Mouse (Mus musculus): ENCODE measurements around the gene P2rx5. TPM values are rescaled to one million over a fixed set of nuclear protein-coding genes. Genes with fewer than 3 reads are reported as not detected.

P2rx5 gene
- total RNA-seq, 2 experiments from 2014 or later = 1.8 to 3.0 TPM

DNA sequence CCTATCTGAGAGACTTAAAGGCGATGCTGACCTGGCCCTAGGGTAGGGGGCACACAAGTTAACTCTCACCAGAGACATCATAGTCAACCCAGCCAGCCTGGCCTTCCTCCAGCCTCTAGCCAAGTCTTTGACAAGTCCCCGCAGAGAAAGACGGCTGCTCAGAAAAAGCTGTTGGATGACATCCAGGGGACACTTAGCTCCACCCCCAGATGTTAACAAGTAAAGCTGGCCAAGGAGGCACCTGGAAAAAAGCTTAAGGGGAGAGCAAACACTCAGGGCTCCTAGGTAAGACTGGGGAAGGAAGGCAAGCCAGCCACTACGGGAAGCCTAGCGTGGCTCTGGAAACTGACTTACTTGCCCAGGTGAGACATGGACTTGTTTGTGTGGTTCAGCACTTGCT is 12.0 kb downstream of the P2rx5 start:
- no peak for DNase-seq (ENCODE audit: low spot score in 2 of 2)

DNA sequence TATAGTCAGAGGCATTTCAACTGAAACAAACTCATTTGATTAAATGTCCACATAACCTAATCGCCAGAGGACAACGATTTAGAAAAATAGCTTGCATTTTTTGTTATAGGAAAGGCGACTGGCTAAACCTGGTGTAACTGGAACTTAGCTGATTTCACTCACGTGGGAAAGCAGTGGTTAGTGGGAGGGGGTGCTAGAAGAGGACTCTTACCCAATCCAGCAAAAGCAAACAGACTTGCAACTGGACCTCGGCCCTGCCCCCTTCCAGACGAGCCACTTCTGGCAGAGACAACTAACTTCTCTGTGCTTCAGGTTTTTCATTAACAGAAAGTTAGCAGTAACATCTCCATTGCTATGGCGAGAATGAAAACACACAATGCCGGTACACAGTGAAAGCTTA is 15.4 kb downstream of the P2rx5 start:
- no peak for DNase-seq (ENCODE audit: low spot score in 2 of 2)

DNA sequence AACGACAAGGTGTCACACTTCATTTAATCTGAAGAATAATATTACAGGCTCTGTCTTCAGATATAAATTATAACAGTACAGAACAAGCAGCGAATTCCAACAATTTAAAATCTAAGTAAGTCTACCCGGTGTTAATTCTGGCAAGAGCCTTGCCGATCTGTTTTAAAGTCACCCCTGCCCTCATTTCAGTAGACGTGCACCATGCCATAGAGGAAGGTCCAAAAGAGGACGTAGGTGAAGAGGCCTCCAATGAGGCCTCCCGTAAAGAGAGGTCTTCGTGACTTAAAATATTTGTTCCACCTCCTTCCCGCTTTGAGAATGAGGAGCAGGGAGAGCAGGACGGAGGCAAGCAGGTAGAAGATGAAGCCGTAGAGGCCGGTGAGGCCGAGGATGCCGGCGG is 16.0 kb downstream of the P2rx5 start:
- DNase-seq (ENCODE audit: low spot score in 2 of 2) = no peak

DNA sequence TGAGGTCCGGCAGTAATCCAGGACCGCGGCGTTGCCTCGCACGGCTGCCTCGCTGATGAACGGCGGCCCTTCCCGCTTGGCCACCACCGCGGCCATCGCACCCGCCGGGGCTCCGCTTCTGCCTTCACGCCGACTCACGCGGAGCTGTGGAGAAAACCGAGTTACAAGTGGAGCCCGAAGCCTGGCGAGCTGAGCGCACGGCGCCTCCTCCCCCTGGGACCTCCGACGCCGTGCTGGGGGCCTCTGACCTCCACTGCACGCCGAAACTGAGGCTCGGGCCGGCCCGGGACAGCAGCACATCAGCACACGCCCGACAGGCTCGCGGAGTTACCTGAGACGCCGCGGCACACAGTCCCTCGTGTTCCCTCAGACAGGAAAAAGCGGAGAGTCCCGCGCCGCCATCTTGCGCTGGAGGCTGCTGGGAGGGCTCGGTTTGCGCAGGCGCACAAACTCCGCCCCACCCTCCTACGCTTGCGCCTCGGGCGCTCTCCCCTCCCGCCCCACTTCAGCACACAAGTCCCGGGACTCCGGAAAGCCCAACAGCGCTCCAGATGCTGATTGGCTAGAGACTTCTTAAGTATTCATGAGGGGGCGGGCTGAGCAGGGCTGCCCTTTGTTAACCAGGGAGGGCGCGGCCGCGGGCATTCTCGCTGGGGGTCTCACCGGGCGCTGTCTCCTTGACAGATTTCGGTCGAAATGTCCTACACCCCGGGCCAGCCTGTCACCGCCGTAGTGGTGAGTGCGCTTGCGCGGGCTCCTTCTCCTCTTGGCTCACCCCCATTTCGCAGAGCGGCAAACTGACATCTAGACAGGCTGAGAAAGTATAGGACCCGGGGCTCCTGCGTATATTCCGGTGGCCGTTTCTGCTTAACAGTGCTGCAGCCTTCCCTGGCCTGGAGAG is 16.6 kb downstream of the P2rx5 start, which contains the start of the genes Emc6 and Tax1bp3:
Emc6 (minus strand) TSS at position 430 of the 901 bp plus-strand sequence.
Tax1bp3 (plus strand) TSS at position 476 of the 901 bp plus-strand sequence.
- peak; percentile 93 to 97 for DNase-seq (ENCODE audit: low spot score in 2 of 2)

DNA sequence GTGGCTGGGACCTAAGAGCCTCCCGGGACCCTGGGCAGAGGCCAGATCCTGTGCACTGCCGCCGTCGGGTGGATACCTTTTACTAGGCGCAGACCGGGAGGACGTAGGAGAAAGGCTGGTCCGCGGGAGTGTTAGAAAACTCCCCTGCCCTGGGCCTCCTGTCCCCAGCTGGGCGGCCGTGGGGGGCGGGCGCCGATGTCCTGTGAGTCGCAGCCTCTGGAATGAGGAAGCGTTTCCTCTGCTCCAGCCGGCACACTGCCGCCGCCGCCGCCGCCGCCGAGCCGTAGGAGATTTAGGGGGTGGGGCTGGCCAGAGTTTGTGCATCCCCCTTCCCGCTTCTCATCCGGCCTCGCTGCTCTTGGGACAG is 17.3 kb downstream of the P2rx5 start:
- no peak for DNase-seq (ENCODE audit: low spot score in 2 of 2)

DNA sequence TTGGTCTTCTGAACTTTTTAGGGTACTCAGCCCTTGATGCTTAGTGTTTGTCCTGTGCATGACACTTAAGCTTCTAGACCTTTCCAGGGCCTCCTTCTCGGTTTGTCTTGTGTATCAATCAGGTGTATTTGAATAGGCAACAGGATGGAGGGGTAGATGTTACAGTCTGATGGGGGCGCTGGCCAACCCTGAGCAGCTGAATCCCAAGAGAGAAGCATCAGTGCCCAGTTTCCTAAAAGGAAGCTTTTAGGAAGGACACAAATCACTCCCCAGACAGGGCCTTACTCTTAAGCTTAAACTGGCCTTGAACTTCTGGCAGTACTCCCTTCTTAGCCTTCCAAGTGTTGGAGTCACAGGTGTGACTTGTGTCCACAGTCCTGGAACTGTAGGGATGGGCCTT is 17.7 kb downstream of the P2rx5 start:
- DNase-seq (ENCODE audit: low spot score in 2 of 2) = no peak

DNA sequence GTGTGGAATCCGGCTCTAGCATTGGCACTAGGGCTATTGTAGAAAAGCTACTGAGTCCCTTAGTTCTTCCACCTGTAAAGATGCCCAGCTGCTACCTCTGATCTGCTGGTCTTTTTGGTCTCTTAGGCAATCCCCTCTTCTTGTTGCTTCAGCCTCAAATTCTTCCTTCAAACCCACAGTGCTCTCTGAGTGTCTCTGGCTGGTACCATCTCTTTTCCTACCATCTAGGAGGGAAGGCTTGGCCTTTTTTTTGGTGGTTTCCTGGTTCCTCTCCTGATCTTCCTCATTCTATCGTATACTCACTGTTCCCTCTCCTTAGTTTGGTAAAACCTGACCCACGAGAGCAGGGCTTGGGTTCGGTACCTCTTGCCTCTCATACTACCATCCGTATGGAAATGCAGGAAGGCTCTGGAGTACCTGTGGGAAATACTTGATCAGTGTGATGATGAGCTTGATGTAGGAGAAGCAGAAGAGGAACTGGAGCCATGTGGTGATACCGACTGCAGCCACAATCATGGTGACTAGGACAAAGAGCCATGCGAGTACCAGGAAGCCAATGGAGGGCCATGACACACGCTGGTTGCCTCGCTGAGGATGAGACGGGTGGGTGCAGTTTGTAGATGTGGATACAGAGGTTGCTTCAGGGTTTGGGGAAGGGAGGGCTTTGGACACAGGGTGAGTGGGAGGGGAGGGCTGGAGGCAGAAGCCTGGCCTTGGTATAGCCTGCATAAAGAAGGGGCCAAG is 25.8 kb downstream of the P2rx5 start:
- DNase-seq (ENCODE audit: low spot score in 2 of 2) = no peak

DNA sequence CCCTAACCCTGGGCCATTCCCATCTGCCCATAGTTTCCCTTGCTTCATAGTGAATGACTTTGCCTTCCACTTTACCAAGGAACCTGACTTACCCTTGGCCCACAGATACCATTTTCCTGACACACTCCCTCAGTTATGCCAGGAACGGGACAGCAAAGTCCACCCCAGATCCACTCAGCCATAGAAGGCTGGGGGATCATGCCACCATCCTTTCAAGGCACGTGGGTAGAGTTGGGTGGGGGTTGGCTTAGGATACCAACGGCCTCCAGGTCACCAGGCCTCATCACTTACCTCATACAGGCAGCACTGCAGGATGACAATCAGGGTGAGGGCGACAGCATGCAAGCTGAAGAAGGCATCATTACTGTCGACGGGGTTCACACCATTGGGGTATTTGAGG is 27.0 kb downstream of the P2rx5 start:
- DNase-seq (ENCODE audit: low spot score in 2 of 2) = no peak

DNA sequence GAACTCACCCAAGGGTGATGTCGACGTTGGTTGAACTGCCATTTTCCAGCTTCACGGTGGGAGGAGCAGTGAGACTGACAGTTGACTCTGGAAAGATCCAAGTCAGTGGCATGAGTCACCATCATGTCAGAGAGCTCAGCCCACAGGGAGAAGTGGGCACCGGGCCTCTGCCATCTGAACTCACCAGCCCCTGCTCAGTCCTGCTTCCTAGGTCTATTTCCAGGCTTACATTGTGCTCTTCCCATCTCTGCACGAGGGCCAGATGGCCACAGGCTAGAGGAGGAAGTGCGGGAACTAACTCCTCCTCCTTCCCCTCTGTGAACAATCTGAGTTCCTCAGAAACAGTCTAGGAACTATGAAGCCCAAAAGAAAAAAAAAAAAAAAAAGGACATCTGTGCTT is 32.8 kb downstream of the P2rx5 start:
- no peak for DNase-seq (ENCODE audit: low spot score in 2 of 2)

DNA sequence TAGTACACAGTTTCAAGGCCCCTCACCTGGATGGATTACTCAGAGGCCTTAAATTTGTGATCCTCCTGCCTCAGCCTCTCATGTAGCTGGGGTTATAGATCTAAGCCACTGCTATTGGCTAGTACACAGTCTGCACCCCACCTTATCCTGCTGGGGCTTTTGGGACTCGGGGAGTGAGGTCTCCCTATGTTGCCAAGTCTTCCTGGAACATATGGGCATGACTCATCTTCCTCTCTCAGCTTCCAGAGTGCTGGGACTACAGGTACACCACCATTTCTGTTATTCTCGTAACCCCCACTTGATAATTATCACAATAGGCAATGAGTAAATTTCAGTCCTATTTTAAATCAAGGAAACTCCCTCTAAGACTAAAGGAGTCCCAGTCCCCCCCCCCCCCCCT is 34.2 kb downstream of the P2rx5 start:
- no peak for DNase-seq (ENCODE audit: low spot score in 2 of 2)

DNA sequence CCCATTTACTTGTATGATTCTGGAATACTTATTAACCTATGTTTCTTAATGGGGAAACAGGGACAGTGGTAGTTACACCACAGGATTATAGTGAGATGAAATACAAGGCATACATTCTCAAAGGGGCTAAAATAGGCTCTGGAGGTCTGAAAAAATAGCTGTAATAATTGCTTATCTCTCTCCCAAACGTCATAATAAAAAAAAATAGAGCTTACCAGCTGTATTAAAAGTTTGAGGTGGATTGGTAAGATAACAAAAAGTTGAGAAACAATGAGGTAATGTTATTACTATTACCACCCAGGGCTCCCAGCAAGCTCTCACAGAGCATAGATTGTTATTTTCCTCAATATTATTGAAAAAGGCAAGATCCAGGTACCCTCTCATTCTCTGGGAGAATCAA is 38.0 kb downstream of the P2rx5 start:
- DNase-seq (ENCODE audit: low spot score in 2 of 2) = no peak

DNA sequence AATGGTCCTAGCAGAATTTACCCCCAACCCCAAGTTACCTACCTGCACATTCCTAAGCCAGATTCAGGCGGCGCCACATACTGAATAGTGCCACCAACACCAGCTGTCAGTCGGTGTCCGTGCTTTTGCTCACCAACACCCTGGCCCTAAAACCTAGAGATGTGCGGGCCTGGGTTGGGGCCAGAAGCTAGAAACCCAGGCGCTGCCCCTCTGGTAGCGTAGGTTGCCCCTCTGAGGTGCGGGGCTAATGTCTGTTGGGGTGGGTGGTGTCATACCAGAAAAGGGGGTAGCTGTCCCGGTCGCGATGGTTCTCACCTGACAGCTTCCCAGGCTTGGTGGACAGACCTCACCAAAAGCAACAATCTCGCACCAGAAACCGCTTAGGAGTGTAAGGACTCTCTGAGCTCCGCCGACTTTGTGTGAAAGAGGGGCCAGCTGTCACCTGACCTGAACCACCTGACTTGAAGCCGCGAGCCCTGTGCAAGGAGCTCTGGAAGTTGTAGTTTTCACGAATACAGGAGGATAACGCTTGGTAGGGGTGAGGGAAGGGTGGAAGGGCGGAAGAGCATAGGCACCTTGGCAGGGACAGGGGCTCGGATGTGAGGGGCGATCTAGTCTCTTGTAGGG is 38.5 kb downstream of the P2rx5 start, which contains the start of gene Ctns:
Ctns (minus strand) TSS at position 440 of the 627 bp plus-strand sequence.
- peak; percentile 89 to 93 for DNase-seq (ENCODE audit: low spot score in 2 of 2)

DNA sequence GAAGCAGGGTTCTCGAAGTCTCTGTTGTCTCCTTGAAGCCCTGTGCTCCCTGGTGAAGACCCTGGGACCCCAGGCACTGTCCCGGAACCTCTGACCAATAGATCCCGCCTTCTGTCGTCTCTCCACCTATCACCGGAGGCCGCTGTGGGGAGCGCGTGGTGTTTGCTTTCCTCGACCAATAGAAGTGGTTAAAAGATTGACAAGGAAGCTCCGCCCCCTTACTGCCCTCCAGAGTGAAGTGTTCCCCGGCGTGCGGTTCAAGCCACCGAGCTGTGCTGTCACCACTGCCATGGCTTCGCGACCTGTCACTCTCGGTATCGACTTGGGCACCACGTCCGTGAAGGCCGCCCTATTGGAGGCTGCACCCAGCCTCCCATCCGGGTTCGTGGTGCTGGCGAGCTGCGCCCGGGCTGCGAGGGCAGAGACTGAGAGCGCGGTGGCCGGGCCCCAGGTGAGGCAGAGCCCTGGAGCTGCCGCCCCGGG is 39.0 kb downstream of the P2rx5 start, which contains the start of gene Shpk:
Shpk (plus strand) TSS at position 231 of the 483 bp plus-strand sequence.
- DNase-seq (ENCODE audit: low spot score in 2 of 2) = peak; percentile 96 to 97

DNA sequence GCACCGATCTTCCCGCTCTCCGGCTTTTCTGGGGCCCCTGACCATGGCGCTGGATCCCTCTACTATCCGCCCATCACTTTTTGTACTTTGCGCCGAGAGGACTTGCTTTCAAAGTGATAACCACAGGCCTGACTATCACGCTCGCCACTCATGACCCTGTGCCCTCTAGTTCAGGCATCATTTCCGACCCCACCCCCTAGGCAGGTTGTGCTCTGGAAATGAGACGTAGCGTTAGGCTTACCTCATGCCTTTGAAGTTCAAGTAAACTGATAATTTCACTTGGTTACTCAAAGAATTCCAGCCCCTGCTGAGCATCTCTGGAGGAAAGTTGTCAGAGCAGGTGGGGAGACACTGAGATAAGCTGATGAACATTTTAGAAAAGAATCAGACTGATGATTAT is 39.7 kb downstream of the P2rx5 start:
- DNase-seq (ENCODE audit: low spot score in 2 of 2) = no peak

DNA sequence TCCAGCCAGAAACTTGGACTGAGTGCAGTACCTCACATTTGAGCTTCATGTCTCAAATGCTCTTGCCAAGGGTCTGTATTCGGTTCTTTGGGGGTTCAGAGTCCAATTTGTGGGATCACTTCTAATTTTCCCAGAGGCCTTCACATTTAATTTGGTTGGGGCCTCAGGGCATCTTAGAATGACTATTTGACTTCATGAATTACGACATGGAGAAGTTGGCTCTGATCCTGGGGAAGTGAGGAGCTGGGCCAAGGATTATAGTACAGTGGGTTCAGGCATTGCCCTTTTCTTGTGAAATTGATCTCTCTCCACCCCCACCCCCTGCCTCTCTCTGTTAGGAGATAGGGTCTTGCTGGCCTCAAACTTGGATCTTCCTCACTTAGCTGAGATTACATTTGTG is 40.8 kb downstream of the P2rx5 start:
- DNase-seq (ENCODE audit: low spot score in 2 of 2) = no peak

DNA sequence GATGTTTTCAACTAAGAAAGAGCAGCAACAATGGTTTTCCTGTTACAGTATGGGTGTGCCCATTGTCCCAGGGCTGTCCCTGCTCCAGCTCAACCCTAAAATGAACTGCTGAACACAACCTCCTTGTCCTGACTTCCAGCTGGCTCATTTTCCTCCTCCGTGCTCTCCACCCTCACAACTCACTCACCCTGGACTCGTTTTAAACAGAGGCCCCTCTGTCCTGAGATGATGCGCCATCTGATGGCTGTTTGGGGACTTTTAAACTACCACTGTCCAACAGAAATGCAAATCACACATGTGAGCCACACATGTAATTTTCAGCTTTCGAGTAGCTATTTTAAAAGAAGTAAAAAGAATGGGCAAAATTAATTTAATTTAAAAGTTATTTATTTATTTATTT is 41.4 kb downstream of the P2rx5 start:
- DNase-seq (ENCODE audit: low spot score in 2 of 2) = no peak

DNA sequence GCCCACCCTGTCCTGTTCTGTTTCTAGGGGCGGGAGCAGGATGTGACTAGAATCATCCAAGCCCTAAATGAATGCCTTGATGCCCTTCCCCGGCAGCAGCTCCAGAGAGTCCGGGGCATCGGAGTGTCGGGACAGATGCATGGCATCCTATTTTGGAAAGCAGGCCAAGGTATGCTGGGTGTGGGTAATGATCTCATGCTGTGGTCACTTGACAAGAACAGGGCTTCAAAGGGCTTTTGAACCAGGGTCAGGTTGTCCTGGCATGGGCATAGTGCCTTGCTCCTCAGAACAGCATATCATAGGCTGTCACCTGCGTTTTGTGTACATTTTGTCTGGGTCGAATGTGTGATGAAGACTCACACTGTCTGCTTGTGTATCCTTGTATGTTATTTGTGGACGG is 43.7 kb downstream of the P2rx5 start:
- no peak for DNase-seq (ENCODE audit: low spot score in 2 of 2)

DNA sequence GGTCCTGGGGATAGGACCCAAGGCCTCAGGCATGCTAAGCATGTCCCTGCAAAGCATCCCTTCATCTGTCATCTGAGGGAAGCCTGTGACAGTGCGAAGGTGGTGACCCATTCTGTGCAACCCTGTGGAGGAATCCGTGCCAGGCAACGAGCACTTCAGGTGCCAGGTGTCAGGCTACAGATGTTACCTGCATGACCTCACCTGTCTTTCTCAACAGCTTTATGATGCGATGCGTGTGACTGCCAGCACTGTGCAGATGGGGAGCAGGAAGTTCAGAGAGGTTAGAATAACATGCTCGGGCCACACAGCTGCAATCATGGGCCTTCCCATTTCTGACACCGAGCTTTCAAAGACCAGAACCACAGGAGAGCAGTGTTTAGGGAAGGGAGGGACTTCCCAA is 45.0 kb downstream of the P2rx5 start:
- no peak for DNase-seq (ENCODE audit: low spot score in 2 of 2)

DNA sequence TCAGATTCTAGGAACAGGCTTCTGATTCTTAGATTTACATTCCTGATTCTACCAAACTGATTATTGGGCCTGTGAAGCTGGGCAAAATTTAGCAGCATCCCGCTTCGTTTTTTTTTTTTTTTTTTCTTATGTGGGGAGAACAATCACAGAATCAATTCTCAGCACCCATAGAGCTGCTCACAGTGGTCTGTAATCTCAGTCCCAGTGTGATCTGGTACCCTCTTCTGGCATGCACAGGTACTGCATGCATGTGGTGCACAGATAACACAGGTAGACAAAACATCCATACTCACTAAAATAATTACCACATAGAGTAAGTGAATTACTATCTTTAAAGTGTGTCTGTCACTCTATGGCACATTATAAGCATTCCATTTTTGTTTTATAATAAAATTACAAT is 47.4 kb downstream of the P2rx5 start:
- no peak for DNase-seq (ENCODE audit: low spot score in 2 of 2)

DNA sequence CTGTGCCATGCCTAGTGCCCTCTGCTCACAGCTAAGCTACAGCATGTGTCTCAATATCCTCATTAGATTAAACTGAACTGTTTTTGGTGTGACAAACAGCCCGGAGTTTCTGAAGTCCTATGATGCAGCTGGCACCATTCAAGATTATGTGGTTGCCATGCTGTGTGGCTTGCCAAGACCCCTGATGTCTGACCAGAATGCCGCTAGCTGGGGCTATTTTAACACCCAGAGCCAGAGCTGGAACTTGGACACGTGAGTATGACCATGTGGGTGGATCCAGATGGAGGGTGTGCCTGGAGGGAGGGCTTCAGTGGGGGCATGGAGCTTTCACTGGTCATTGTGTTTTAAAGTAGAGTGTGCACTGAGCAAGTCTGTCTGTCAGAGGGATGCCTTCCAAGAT is 53.7 kb downstream of the P2rx5 start:
- no peak for DNase-seq (ENCODE audit: low spot score in 2 of 2)

DNA sequence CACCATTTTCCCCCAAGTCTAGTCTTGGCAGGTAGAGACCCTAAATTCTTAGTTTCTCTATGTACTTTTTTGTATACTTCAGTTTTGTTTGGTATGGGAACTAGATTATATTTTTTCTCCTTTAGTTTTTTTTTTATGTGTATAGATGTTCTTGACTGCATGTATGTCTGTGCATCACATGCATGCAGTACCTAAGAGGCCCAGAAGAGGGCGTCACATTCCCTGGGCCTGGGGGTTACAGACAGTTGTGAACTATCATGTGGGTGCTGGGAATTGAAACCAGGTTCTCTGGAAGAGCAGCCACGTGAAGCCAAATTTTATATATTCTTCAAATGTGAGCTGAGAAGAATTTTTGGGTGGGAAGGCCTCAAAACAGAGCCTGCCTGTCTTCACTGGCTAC is 59.5 kb downstream of the P2rx5 start:
- DNase-seq (ENCODE audit: low spot score in 2 of 2) = no peak

DNA sequence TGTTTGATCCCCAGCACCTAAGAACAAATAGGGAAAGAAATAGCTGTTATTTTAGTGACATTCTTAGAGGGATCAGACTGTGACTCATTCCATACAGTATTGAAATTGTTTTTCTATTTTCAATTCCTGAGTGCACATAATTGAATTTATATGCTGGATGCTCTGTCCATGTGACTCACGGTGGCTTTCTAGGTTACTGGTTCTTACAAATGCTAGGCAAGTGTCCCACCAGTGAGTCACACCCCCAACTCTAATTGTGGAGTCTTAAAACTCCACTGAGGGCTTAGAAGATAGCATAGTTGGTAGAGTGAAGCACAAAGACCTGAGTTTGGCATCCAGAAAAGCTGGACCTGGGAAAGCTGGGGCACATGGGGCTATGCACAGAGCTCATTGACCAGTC is 60.4 kb downstream of the P2rx5 start:
- no peak for DNase-seq (ENCODE audit: low spot score in 2 of 2)
